Mouse (Mus musculus) thymus, adult 2 months (tissue): ENCODE measurements around the gene Gm28048. TPM values are rescaled to one million over a fixed set of nuclear protein-coding genes. Genes with fewer than 3 reads are reported as not detected.
A peak's percentile ranks its signal among the peaks of the same experiment; 100 is the strongest.

ENCODE experiments used
- DNase-seq: peaks from one replicate; pipeline ENCODE4 v3.0.0; 2021
- H3K27ac ChIP-seq: fragments of 200-500 bp; 2 replicates; pipeline ENCODE4 v1.5.1; 2012; ENCODE audit warnings: low read length, control low read depth; ENCODE audit not compliant: control insufficient read depth, insufficient read depth
- H3K27me3 ChIP-seq: fragments of 200-500 bp; 2 replicates; pipeline ENCODE4 v1.6.1; 2012; ENCODE audit warnings: mild to moderate bottlenecking, low read length, moderate library complexity, mixed read lengths; ENCODE audit not compliant: control insufficient read depth, insufficient read depth
- H3K36me3 ChIP-seq: fragments of 200-500 bp; 2 replicates; pipeline ENCODE4 v1.6.1; 2012; ENCODE audit warnings: mild to moderate bottlenecking, low read length, moderate library complexity; ENCODE audit not compliant: control insufficient read depth, insufficient read depth
- H3K4me1 ChIP-seq: fragments of 200-500 bp; replicated peaks from 2 replicates; pipeline ENCODE4 v1.6.1; 2012; ENCODE audit warnings: low read length; ENCODE audit not compliant: control insufficient read depth, insufficient read depth
- H3K4me3 ChIP-seq: fragments of 200-500 bp; 2 replicates; pipeline ENCODE4 v1.5.1; 2012; ENCODE audit warnings: mild to moderate bottlenecking, low read length, control low read depth, moderate library complexity; ENCODE audit not compliant: control insufficient read depth, insufficient read depth
- CTCF ChIP-seq: fragments of 200-500 bp; IDR thresholded peaks from 2 replicates; pipeline ENCODE4 v1.5.1; 2012; ENCODE audit warnings: mild to moderate bottlenecking, control low read depth, low read length, moderate library complexity, borderline replicate concordance; ENCODE audit not compliant: control insufficient read depth, poor library complexity, insufficient read depth; ENCODE audit errors: extremely low read depth
- POLR2A ChIP-seq: fragments of 200-500 bp; IDR thresholded peaks from 2 replicates; pipeline ENCODE4 v1.6.1; 2012; ENCODE audit warnings: mild to moderate bottlenecking, low read length, control low read depth, moderate library complexity; ENCODE audit not compliant: control insufficient read depth, poor library complexity, insufficient read depth; ENCODE audit errors: extremely low read depth
- whole genome bisulfite sequencing: fragments of 180-500 bp; shearing (Covaris S2); methylation state at CpG from one replicate; pipeline ENCODE4 v1.1.7; 2018; 5-methylcytosine and 5-hydroxymethylcytosine counted together
- polyA plus RNA-seq: library from polyadenylated mRNA; depleted of rRNA; stranded (reverse); fragments of >200 nt; gene quantifications from 2 replicates; pipeline ENCODE4 v1.2.3, GENCODE M21; 2012; rRNA removed

Gm28048 gene
- polyA plus RNA-seq = not detected in 2 replicates

GRCm38 (mm10) chr11:22981984-22982757 lies at the start of gene Gm28048, which contains the start of gene Commd1:
Gene Gm28048 (minus strand): TSS chr11:22982090.
Gene Commd1 (minus strand): TSS chr11:22982382.
- no peaks in the 10 kb centered on the region for H3K27me3 ChIP-seq
- H3K27ac ChIP-seq = peak within 1 kb of the TSS; percentile 66
- DNase-seq = peak; percentile 96
- TF ChIP-seq POLR2A (peak; percentile 82), CTCF (peak; percentile 73)
- peaks cover 8% of the 10 kb centered on the region for H3K4me1 ChIP-seq
- H3K4me3 ChIP-seq = peak within 1 kb of the TSS; percentile 56
- WGBS = 4% methylated on average over 42 of the region's 42 CpGs
- no peaks in the 10 kb centered on the region for H3K36me3 ChIP-seq

GRCm38 (mm10) chr11:23029399-23029798 lies 47.5 kb upstream of the Gm28048 start:
- no peak overlapping the region for H3K27ac ChIP-seq
- no peak overlapping the region for H3K4me3 ChIP-seq
- TF ChIP-seq POLR2A = no peak
- TF ChIP-seq CTCF = no peak
- H3K36me3 ChIP-seq = no peaks in the 10 kb centered on the region
- WGBS = 95% methylated on average over 6 of the region's 6 CpGs
- DNase-seq = no peak
- no peaks in the 10 kb centered on the region for H3K27me3 ChIP-seq
- no peaks in the 10 kb centered on the region for H3K4me1 ChIP-seq

GRCm38 (mm10) chr11:23028957-23029356 lies 47.1 kb upstream of the Gm28048 start:
- WGBS = 91% methylated on average over 3 of the region's 3 CpGs
- no peaks in the 10 kb centered on the region for H3K4me1 ChIP-seq
- DNase-seq = no peak

GRCm38 (mm10) chr11:23024169-23024568 lies 42.3 kb upstream of the Gm28048 start:
- TF ChIP-seq CTCF (no peak), POLR2A (no peak)
- 37% methylated on average over 3 of the region's 3 CpGs for WGBS
- Histone ChIP-seq H3K4me3 (no peak overlapping the region), H3K36me3 (no peaks in the 10 kb centered on the region), H3K27ac (no peak overlapping the region), H3K27me3 (no peaks in the 10 kb centered on the region), H3K4me1 (no peaks in the 10 kb centered on the region)
- DNase-seq = no peak

More at GRCm38 (mm10) chr11:23028957-23029356, 47.1 kb upstream of the Gm28048 start:
- Histone ChIP-seq H3K27me3 (no peaks in the 10 kb centered on the region), H3K27ac (no peak overlapping the region), H3K4me3 (no peak overlapping the region), H3K36me3 (no peaks in the 10 kb centered on the region)
- TF ChIP-seq CTCF (no peak), POLR2A (no peak)

- 90% methylated on average over 2 of the region's 2 CpGs for WGBS
These were observed 41.3 kb upstream of the Gm28048 start for GRCm38 (mm10) chr11:23023155-23023554.

DNA sequence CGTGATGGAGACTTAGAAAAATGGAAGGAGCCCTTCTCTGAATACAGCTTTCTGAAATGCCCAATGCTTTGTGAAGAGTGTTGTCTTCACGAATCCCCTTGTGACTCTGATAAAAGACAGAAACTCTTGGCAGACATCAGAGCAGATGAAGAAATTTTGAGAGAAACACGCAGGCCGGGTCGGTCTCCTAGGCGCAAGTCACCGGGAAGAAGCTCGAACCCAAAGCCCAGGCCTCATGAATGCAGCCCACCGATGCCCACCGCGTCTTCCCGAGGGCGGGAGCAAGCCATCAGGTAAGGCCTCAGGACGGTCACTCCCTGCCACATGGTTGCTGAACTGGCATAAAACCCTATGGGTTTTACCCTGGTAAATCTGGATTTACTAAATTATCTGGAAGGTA lies 39.0 kb upstream of the Gm28048 start:
- 96% methylated on average over 14 of the region's 14 CpGs for WGBS
- H3K36me3 ChIP-seq = no peaks in the 10 kb centered on the region
- H3K27ac ChIP-seq = no peak overlapping the region
- no peak for DNase-seq
- no peaks in the 10 kb centered on the region for H3K4me1 ChIP-seq
- no peaks in the 10 kb centered on the region for H3K27me3 ChIP-seq
- H3K4me3 ChIP-seq = no peak overlapping the region
- TF ChIP-seq CTCF = no peak

More at GRCm38 (mm10) chr11:23023155-23023554, 41.3 kb upstream of the Gm28048 start:
- Histone ChIP-seq H3K27ac (no peak overlapping the region), H3K4me3 (no peak overlapping the region), H3K27me3 (no peaks in the 10 kb centered on the region), H3K36me3 (no peaks in the 10 kb centered on the region), H3K4me1 (no peaks in the 10 kb centered on the region)
- DNase-seq = no peak
- TF ChIP-seq CTCF = no peak
- no peak for TF ChIP-seq POLR2A

DNA sequence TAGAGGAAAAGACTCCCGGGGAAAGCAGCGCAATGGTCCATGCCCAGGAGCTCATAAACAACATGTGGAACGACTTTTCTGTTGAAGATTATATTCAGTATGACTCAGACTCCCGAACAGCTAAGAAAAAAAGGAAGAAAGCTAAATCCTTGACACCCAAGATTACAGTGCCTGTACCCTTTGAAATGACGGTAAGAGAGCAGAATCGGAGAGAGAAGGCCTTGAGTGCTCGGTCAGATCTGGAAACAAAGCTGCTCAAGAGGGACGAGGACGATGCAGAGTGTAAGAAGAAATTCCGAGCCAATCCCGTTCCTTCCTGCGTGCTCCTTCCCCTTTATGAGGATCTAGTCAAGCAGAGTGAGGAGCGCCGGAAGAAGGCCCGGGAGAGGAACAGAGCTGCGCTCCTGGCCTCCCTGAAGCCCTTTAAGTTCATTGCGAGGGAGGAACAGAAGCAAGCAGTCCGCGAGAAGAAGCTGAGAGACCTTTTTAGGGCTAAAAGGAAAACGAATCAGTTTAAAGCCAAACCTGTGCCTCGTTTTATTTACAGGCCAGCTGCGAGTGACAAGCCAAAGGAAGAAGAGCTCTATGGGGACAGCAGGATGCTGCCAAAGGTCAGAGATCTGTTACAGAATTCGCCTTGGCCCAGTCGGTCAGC lies 38.4 kb upstream of the Gm28048 start:
- no peaks in the 10 kb centered on the region for H3K4me1 ChIP-seq
- 89% methylated on average over 24 of the region's 24 CpGs for WGBS
- no peak for DNase-seq
- no peaks in the 10 kb centered on the region for H3K27me3 ChIP-seq
- H3K27ac ChIP-seq = no peak overlapping the region
- no peak overlapping the region for H3K4me3 ChIP-seq
- TF ChIP-seq POLR2A = no peak
- no peaks in the 10 kb centered on the region for H3K36me3 ChIP-seq
